In genomic region chr1:149069570-149069969, GRCm38 (mm10) we compare ENCODE assay signal across 27 mouse cellular contexts.
"Had no signal": no experiment of that assay in that cellular context is flagged by ENCODE, and none has a peak within 500 bp of the region (broad histone marks: within the 10 kb centered on the region; RNA-seq: fewer than 3 reads in every experiment).

No protein-coding gene starts in this region.

- H3K27me3 ChIP-seq: limb, embryonic 12.5 days; limb, embryonic 13.5 days; limb, embryonic 15.5 days; liver, embryonic 12.5 days; liver, embryonic 13.5 days; liver, embryonic 15.5 days; lung, embryonic 15.5 days; megakaryocyte, embryonic 14.5 days; midbrain, embryonic 12.5 days; midbrain, embryonic 13.5 days; midbrain, embryonic 15.5 days; neural tube, embryonic 12.5 days had no signal

- H3K9ac ChIP-seq: limb, embryonic 12.5 days; limb, embryonic 13.5 days; limb, embryonic 15.5 days; liver, embryonic 12.5 days; liver, embryonic 13.5 days; liver, embryonic 14.5 days; liver, embryonic 15.5 days; liver, postnatal 0 days; lung, embryonic 14.5 days; lung, embryonic 15.5 days; midbrain, embryonic 12.5 days; midbrain, embryonic 13.5 days; midbrain, embryonic 15.5 days; neural tube, embryonic 12.5 days had no signal

- DNase-seq: left cerebral cortex, postnatal 4 days; liver; liver, embryonic 13.5 days; liver, postnatal 0 days; lung, adult 18-20 months; lung, adult 2 months; lung, embryonic 14.5 days; lung, postnatal 14 days; lung, postnatal 36 days; lung, postnatal 4 days; midbrain, embryonic 14.5 days had no signal

- H3K4me1 ChIP-seq: limb, embryonic 10.5 days; limb, embryonic 12.5 days; limb, embryonic 13.5 days; limb, embryonic 15.5 days; liver, embryonic 12.5 days; liver, embryonic 13.5 days; liver, embryonic 15.5 days; lung, embryonic 15.5 days; megakaryocyte, embryonic 14.5 days; midbrain, embryonic 10.5 days; midbrain, embryonic 12.5 days; midbrain, embryonic 13.5 days; midbrain, embryonic 15.5 days; neural tube, embryonic 12.5 days had no signal

- H3K36me3 ChIP-seq: limb, embryonic 10.5 days; limb, embryonic 12.5 days; limb, embryonic 13.5 days; limb, embryonic 15.5 days; liver, embryonic 12.5 days; liver, embryonic 13.5 days; liver, embryonic 15.5 days; lung, embryonic 15.5 days; midbrain, embryonic 10.5 days; midbrain, embryonic 12.5 days; midbrain, embryonic 13.5 days; midbrain, embryonic 15.5 days; neural tube, embryonic 12.5 days had no signal

- H3K9me3 ChIP-seq: limb, embryonic 10.5 days; limb, embryonic 12.5 days; limb, embryonic 13.5 days; limb, embryonic 15.5 days; liver, embryonic 12.5 days; liver, embryonic 13.5 days; liver, embryonic 15.5 days; lung, embryonic 15.5 days; megakaryocyte, embryonic 14.5 days; midbrain, embryonic 10.5 days; midbrain, embryonic 12.5 days; midbrain, embryonic 13.5 days; midbrain, embryonic 15.5 days; neural tube, embryonic 12.5 days had no signal

- H3K27ac ChIP-seq: limb, embryonic 10.5 days; limb, embryonic 12.5 days; limb, embryonic 13.5 days; limb, embryonic 15.5 days; liver, embryonic 12.5 days; liver, embryonic 13.5 days; liver, embryonic 14.5 days; liver, embryonic 15.5 days; lung, embryonic 15.5 days; macrophage; midbrain, embryonic 10.5 days; midbrain, embryonic 12.5 days; midbrain, embryonic 13.5 days; midbrain, embryonic 15.5 days; neural tube, embryonic 12.5 days had no signal

- H3K4me3 ChIP-seq: limb, embryonic 10.5 days; limb, embryonic 12.5 days; limb, embryonic 13.5 days; limb, embryonic 15.5 days; liver, embryonic 12.5 days; liver, embryonic 13.5 days; liver, embryonic 15.5 days; lung, embryonic 15.5 days; megakaryocyte, embryonic 14.5 days; midbrain, embryonic 10.5 days; midbrain, embryonic 12.5 days; midbrain, embryonic 13.5 days; midbrain, embryonic 15.5 days; myocyte; neural tube, embryonic 12.5 days had no signal
